Mouse (Mus musculus) hindbrain, embryonic 10.5 days (tissue): ENCODE measurements at regions not wholly inside any gene's neighbourhood (a gene's known extent, or its start where the extent isn't known, plus 50 kb on each side); places are given as distances from the start of the nearest gene placed in this dataset.

Experiments
- DNase-seq: peaks from one replicate; pipeline ENCODE4 v3.0.0-alpha.2; 2017; ENCODE audit warnings: low spot score
- H3K27ac ChIP-seq: fragments of 300-500 bp; sonication (generic); 2 replicates; pipeline ENCODE4 v1.5.1; 2016; ENCODE audit warnings: mild to moderate bottlenecking, moderate library complexity
- H3K27me3 ChIP-seq: fragments of 300-500 bp; sonication (generic); 2 replicates; pipeline ENCODE4 v1.6.1; 2016; ENCODE audit warnings: mild to moderate bottlenecking; ENCODE audit not compliant: poor library complexity, insufficient read depth, severe bottlenecking
- H3K36me3 ChIP-seq: fragments of 300-500 bp; sonication (generic); 2 replicates; pipeline ENCODE4 v1.6.1; 2016; ENCODE audit warnings: mild to moderate bottlenecking, moderate library complexity
- H3K4me1 ChIP-seq: fragments of 300-500 bp; sonication (generic); replicated peaks from 2 replicates; pipeline ENCODE4 v1.6.1; 2016; ENCODE audit warnings: mild to moderate bottlenecking
- H3K4me3 ChIP-seq: fragments of 300-500 bp; sonication (generic); 2 replicates; pipeline ENCODE4 v1.5.1; 2016; ENCODE audit warnings: mild to moderate bottlenecking, moderate library complexity
- H3K9me3 ChIP-seq: fragments of 300-500 bp; sonication (generic); 2 replicates; pipeline ENCODE4 v1.6.1; 2016; ENCODE audit warnings: mild to moderate bottlenecking, moderate library complexity
- WGBS: fragments of 180-500 bp; shearing (Covaris S2); methylation state at CpG from one replicate; pipeline ENCODE4 v1.1.7; 2016; 5-methylcytosine and 5-hydroxymethylcytosine counted together

DNA sequence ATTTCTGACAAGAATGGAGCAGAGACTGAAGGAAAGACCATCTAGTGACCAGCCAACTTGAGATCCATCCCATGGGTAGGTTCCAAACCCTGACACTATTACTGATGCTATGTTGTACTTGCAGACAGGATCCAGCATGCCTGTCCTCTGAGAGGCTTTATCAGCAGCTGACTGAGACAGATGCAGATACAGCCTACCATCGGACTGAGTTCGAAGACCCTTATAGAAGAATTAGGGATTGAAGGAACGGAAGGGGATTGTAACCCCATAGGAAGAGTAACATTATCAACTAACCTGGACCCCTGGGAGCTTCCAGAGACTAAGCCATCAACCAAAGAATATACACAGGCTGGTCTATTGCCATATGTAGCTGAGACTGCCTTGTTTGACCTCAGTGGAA is 183.1 kb upstream of the Adcy2 start:
- H3K4me3 ChIP-seq = no peak overlapping the region
- DNase-seq = no peak
- WGBS = 87% methylated on average over 3 of the region's 3 CpGs
- H3K36me3 ChIP-seq = no peaks in the 10 kb centered on the region
- H3K4me1 ChIP-seq = no peaks in the 10 kb centered on the region
- no peaks in the 10 kb centered on the region for H3K27me3 ChIP-seq
- no peaks in the 10 kb centered on the region for H3K9me3 ChIP-seq
- no peak overlapping the region for H3K27ac ChIP-seq

DNA sequence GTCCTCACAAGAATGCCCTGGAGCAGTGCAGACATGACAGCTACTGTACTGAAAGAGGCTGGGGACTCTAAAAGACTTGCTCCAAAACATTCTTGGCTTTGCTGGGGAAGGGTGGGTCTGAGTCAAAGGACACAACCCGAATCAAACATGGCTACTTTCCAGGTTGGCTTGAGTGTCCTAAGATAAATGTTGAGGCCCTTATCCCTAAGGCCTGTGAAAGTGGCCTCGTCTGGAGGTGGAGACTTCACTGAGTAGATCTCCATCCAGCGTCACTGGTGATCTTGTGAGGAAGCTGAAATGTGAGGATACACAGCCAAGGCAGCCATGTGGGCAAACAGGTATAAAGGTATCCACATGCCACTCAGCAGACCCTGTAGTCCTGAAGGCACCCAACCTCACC is 191.3 kb upstream of the Adcy2 start:
- DNase-seq = no peak
- WGBS = 82% methylated on average over 3 of the region's 3 CpGs

DNA sequence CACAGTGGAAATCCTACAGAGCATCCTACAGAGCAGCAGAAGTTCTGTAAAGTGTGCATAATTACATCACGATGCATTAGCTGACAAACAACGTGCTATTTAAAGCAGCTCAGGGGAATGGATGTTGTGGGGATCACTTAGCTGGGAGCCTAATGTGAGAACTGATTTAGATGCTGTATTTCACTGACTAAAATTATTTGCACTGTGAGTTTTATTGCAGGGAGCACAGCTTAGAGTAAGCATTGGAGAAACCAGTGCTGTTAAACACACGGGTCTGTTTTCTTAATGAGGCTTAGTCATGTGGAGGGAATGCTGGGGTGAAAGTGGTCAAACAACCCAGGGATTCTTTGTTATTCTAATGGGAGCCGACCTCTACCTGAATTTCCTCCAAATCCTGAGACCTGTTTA is 197.1 kb upstream of the Adcy2 start:
- no peak for DNase-seq
- H3K27ac ChIP-seq = no peak overlapping the region
- 12% methylated on average over 4 of the region's 4 CpGs for WGBS
- H3K27me3 ChIP-seq = no peaks in the 10 kb centered on the region
- H3K4me1 ChIP-seq = no peaks in the 10 kb centered on the region
- no peaks in the 10 kb centered on the region for H3K36me3 ChIP-seq
- H3K9me3 ChIP-seq = no peaks in the 10 kb centered on the region
- H3K4me3 ChIP-seq = no peak overlapping the region

More for the DNA sequence above, 191.3 kb upstream of the Adcy2 start:
- no peaks in the 10 kb centered on the region for H3K36me3 ChIP-seq
- H3K27ac ChIP-seq = no peak overlapping the region
- no peaks in the 10 kb centered on the region for H3K9me3 ChIP-seq
- H3K4me1 ChIP-seq = no peaks in the 10 kb centered on the region
- no peaks in the 10 kb centered on the region for H3K27me3 ChIP-seq
- H3K4me3 ChIP-seq = no peak overlapping the region

DNA sequence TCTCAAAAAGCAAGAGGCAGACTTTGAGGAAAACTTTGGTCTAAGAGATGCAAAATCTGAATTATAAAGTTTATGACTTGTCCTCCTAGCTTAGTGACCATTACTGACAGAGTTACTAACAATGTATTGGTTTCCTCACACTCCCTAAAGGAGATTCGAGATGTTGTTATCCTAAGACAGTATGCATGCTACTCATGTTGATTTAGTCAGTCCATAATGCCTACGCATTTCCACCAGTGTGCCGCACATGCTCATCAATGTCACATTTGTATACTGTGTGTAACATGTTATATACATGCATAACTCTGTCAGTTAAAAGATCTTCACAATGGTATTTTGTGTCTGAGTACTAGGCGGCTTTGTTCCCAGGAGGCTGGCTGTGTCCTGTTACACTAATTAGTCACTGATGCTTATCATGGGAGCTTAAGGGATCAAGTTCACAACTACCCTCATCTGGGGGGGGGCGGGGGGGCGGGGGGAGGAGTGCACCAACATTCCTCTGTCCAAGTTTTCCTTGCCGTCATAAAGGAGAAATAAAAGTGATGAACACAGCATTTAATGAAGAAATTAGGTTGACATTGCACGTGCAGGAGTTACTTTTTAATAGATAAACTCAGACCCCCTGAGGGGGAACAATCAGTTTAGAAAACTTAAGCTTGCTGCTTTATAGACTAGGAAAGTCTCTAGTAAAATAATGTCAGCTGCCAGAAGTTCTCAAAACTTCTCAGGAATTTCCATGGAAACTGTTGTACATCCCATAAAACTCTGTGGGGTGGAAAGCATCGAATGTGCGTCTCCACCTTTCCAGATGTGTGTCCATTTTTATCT is 208.6 kb upstream of the Adcy2 start:
- WGBS = 68% methylated on average over 10 of the region's 10 CpGs
- H3K36me3 ChIP-seq = no peaks in the 10 kb centered on the region
- no peaks in the 10 kb centered on the region for H3K27me3 ChIP-seq
- H3K27ac ChIP-seq = no peak overlapping the region
- H3K4me3 ChIP-seq = no peak overlapping the region
- no peaks in the 10 kb centered on the region for H3K9me3 ChIP-seq
- no peak for DNase-seq
- H3K4me1 ChIP-seq = no peaks in the 10 kb centered on the region

DNA sequence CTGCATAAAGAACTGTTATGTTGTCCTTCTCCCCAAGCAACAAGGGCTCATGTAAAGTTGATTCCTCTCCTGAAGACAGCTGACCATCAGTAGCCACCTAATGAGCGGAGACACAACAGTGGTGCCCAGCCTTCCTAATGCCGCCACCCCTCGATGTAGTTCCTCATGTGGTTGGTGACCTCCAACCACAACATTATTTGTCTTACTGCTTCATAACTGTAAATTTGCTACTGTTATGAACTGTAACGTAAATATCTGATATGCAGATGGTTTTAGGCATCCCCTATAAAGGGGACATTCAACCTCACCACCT is 209.2 kb upstream of the Adcy2 start:
- no peak overlapping the region for H3K4me3 ChIP-seq
- H3K4me1 ChIP-seq = no peaks in the 10 kb centered on the region
- no peaks in the 10 kb centered on the region for H3K27me3 ChIP-seq
- H3K9me3 ChIP-seq = no peaks in the 10 kb centered on the region
- H3K36me3 ChIP-seq = no peaks in the 10 kb centered on the region
- DNase-seq = no peak
- 89% methylated on average over 4 of the region's 4 CpGs for WGBS
- H3K27ac ChIP-seq = no peak overlapping the region

DNA sequence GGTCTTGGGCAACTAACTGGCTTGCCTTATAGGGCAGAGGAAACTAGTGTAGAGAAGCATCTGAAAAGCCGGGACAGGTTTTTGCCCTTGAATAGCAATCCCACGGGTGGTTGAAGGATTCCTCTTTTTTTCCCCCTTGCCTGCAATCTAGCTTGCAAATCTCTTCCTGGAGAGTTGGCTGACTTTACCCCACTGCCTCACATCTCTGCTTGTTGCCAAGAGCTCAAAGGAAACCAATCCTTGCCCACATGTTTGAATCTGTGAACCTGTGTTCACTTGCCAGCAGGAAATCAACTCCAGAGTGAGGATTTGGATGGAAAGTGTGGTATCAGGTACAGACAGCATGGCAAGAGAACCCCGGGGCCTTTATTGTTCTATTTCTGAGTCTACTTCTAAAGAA is 217.2 kb upstream of the Adcy2 start:
- H3K4me1 ChIP-seq = no peaks in the 10 kb centered on the region
- no peaks in the 10 kb centered on the region for H3K36me3 ChIP-seq
- H3K27me3 ChIP-seq = no peaks in the 10 kb centered on the region
- H3K9me3 ChIP-seq = no peaks in the 10 kb centered on the region
- no peak for DNase-seq
- H3K27ac ChIP-seq = no peak overlapping the region
- no peak overlapping the region for H3K4me3 ChIP-seq
- 69% methylated on average over 3 of the region's 3 CpGs for WGBS

DNA sequence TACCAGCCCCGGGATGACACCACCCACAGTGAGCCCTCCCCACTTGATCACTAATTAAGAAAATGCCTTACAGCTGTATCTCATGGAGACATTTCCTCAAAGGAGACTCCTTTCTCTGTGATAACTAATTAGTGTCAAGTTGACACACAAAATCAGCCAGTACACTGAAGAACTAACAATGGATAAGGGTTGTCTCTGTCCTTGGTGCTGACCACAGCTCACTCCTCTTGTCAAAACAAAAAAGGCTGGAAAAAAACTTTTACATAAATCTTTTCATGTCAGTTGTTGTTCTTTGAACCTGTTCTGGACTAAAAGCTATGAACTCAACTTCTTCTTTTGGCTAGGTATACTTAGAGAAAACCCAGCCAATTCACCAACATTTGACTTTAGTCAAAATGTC is 221.1 kb upstream of the Adcy2 start:
- no peak for DNase-seq

DNA sequence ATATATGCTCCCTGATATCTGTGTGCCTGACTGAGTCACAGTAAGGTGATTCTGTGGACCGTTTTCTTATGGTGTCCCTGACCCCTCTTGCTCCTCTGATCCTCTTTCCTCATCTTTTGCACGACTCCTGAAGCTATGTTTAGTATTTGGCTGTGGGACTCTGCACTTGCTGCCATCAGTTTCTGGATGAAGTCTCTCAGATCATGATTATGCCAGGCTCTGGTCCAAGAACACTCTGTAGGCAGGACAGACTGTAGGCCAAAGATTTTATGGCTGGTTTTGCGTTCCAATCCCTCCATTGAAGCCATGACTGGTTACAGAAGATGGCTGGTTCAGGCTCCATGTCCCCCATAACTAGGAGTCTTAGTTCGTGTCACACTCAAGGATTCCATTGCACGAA is 227.2 kb upstream of the Adcy2 start:
- no peak overlapping the region for H3K27ac ChIP-seq
- no peak for DNase-seq
- H3K4me3 ChIP-seq = no peak overlapping the region
- no peaks in the 10 kb centered on the region for H3K4me1 ChIP-seq
- 81% methylated on average over 5 of the region's 5 CpGs for whole genome bisulfite sequencing
- H3K27me3 ChIP-seq = no peaks in the 10 kb centered on the region
- H3K36me3 ChIP-seq = no peaks in the 10 kb centered on the region
- H3K9me3 ChIP-seq = no peaks in the 10 kb centered on the region

More for the DNA sequence above, 221.1 kb upstream of the Adcy2 start:
- H3K9me3 ChIP-seq = no peaks in the 10 kb centered on the region
- H3K27ac ChIP-seq = no peak overlapping the region
- H3K36me3 ChIP-seq = no peaks in the 10 kb centered on the region
- no peak overlapping the region for H3K4me3 ChIP-seq
- 57% methylated on average over 1 of the region's 1 CpGs for WGBS
- H3K27me3 ChIP-seq = no peaks in the 10 kb centered on the region
- no peaks in the 10 kb centered on the region for H3K4me1 ChIP-seq

DNA sequence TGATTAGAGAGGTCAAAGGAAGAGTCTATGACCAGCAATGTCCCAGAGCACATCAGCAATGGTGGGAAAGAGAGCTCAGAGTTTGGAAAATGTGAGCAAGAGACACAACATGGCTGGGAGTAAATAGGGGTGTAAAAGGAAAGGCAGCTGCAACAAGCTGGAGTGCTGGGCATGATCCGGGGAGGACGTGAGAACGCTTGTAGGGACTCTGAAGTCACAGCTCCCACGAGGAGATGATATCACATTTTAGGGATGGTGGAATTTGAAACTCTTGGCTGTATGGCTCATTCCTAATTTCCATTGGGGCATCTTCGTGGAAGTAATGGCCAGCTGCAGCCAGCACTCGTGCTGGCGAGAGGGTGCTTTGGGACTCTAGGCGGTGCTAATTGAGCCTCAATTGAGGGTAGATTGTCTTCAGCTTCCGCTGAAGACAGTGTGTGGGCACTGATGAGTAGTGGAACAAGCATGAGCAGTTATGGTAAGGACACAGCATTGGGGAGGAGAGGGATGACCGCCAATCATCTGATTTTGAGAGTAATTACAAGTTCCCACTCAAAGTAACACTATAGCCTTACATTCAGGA is 231.1 kb upstream of the Adcy2 start:
- Histone ChIP-seq H3K27ac (no peak overlapping the region), H3K9me3 (no peaks in the 10 kb centered on the region), H3K27me3 (no peaks in the 10 kb centered on the region), H3K4me1 (no peaks in the 10 kb centered on the region), H3K36me3 (no peaks in the 10 kb centered on the region), H3K4me3 (no peak overlapping the region)
- DNase-seq = no peak
- WGBS = 92% methylated on average over 10 of the region's 10 CpGs

DNA sequence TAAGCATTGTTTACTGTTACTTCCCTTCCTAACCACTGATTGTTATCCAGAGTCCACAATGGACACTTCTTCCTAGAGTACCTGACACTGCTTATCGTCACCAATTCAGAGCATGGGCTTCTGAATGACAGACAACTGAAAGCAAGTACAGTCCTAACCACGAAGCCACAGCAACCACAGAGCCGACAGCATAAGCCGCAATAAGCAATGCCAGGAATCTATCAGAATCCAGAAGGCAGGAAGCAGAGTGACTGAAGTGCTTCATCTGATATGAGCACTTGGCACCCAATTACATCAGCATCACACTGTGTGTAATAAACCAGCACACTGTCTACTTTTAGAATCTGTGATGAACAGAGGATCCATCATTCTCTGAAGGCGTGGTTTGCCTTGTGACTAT is 237.0 kb upstream of the Adcy2 start:
- Histone ChIP-seq H3K36me3 (no peaks in the 10 kb centered on the region), H3K27me3 (no peaks in the 10 kb centered on the region), H3K27ac (no peak overlapping the region), H3K9me3 (no peaks in the 10 kb centered on the region), H3K4me1 (peaks cover 8% of the 10 kb centered on the region), H3K4me3 (no peak overlapping the region)
- WGBS = 87% methylated on average over 5 of the region's 5 CpGs
- DNase-seq = no peak

DNA sequence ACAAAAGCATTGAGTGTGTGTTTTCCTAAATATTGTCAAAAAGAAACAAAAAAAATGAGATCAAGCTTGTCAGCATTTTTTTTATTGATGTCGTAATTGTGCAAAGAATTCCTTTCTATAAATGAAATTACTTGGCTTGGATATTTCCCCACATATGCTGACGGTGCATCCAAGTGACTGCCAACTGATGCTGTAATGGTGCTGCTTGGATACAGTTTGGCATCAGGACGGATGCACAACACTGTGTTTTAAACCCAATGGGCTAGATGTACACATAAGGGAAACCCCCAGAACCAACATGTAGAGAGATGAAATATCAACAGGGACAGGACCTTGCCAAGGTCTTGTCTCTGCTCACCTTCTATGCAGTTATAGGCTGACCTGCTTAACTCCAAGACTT is 238.6 kb upstream of the Adcy2 start:
- no peak overlapping the region for H3K4me3 ChIP-seq
- H3K36me3 ChIP-seq = no peaks in the 10 kb centered on the region
- whole genome bisulfite sequencing = 88% methylated on average over 3 of the region's 3 CpGs
- no peak for DNase-seq
- H3K9me3 ChIP-seq = no peaks in the 10 kb centered on the region
- H3K27me3 ChIP-seq = no peaks in the 10 kb centered on the region
- H3K4me1 ChIP-seq = peaks cover 8% of the 10 kb centered on the region
- no peak overlapping the region for H3K27ac ChIP-seq

DNA sequence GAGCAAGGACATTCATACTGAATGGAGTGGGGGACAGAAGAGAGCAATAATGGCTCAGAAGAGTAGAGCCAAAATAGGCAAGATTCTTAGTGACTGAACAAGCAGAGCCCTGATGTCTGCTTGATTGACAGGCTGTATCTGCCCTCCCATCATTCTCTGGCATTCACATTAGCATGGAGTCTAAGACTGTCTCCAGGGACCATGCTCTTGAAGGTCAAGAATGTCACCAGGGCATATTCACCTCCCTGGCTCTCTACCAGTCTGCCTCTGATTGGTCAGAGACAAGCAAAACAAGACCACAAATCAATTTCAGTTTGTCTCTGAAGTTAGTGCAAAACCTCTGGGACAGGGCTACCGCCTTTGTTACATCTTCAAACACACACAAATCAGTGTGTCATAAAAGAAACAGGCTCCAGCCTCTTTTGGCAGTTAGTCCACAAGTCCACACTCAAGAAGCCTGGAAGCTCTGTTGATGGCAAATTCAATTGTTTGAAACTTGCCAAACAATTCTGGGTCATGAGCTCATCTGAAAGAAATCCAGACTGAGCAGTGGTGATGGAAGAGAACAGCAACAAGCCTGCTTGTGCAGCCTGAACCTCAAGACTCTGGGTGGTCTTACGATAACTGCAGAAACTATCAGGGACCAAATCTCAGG is 240.0 kb upstream of the Adcy2 start:
- DNase-seq = no peak
- Histone ChIP-seq H3K9me3 (no peaks in the 10 kb centered on the region), H3K4me3 (no peak overlapping the region), H3K36me3 (no peaks in the 10 kb centered on the region), H3K27me3 (no peaks in the 10 kb centered on the region), H3K27ac (no peak overlapping the region), H3K4me1 (peaks cover 8% of the 10 kb centered on the region)
- 74% methylated on average over 2 of the region's 2 CpGs for WGBS

DNA sequence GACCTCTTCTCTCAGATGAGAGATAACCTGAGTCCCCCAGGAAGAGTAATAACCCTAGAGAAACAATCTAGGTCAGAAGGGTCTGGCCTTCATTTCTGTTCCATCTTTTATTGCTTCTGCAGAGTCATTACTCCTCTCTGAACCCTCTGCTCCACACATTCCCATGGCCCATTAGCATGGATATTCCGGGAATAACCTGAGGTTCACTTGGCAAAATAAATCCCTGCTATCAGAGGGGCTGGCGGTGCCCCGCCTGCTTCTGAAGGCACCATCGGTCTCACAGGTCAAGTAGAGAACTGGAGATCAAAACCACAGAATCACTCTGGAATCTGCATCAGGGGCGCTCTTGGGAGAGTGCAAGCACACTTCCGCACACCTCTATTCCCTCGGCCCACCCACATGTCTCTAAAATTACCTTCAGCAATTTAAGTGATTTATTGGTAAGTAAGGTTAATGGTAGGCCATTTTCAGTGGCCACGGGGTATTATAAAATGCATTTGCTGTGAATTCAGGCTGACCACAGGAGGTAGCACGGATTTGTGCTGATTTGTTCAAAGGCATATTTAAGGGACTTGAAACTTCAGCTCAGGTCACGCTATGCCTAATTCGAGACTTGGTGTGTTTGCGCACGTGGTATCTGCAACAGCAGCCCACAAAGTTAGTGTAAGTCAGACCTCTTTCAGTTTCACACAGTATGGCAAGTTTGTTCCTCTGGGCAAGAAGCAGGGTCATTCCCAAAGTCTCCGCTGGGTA is 243.4 kb upstream of the Adcy2 start:
- Histone ChIP-seq H3K36me3 (no peaks in the 10 kb centered on the region), H3K27me3 (no peaks in the 10 kb centered on the region), H3K4me3 (no peak overlapping the region), H3K27ac (no peak overlapping the region), H3K9me3 (no peaks in the 10 kb centered on the region), H3K4me1 (peaks cover 8% of the 10 kb centered on the region)
- no peak for DNase-seq
- 86% methylated on average over 14 of the region's 14 CpGs for whole genome bisulfite sequencing
